Mouse (Mus musculus) thymus, postnatal 25 days (tissue): ENCODE data around the gene Timm29.
"Not testable (repeated sequence)": the region's sequence is repeated elsewhere in the genome, so short reads cannot be mapped to it uniquely, and the experiment has no call there.

ENCODE experiments used
- DNase-seq: peaks from one replicate; pipeline ENCODE4 v3.0.0; 2022

The Timm29 gene

DNA sequence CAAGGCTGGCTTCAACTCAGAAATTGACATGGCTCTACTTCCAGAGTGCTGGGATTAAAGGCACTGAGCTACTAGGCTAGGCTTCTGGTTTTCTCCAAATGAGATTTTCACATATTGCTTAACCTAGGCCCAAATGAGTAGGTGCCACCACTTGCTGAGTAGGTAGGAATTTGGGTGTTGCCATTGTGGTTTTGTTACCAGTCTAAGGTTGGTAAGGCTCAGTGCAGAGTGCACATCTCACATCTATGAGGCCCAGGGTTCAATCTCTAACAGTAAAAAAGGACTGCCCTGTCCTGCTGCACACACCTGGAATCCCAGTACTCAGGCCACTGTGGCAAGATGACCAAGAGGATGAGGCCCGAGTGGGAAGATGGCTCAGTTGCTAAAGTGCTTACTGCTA lies 7.1 kb upstream of the Timm29 start:
- DNase-seq: no peak

DNA sequence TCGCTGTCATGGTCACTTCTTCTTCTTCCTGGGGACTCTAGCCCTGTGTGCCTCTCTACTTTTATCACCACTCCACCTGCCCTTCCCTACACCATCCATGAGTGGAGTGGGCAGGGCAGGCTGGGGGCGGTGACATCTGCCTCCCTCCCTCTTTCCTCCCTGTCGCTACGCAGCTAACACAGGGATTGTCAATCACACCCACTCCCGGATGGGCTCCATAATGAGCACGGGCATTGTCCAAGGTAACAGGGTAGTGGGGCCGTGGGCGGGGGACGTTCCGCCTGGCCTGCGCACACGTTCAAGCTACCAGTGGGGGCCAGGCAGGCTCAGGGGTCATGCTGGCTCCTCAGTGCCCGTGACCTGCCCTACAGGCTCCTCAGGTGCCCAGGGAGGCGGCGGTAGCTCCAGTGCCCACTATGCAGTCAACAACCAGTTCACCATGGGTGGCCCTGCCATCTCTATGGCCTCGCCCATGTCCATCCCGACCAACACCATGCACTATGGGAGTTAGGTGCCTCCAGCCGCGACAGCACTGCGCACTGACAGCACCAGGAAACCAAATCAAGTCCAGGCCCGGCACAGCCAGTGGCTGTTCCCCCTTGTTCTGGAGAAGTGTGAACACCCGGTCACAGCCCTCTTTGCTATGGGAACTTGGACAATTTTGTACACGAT lies 4.7 kb upstream of the Timm29 start:
- no peak for DNase-seq

GRCm38 (mm10) chr9:21588350-21588749 lies 4.2 kb upstream of the Timm29 start:
- DNase-seq: no peak

DNA sequence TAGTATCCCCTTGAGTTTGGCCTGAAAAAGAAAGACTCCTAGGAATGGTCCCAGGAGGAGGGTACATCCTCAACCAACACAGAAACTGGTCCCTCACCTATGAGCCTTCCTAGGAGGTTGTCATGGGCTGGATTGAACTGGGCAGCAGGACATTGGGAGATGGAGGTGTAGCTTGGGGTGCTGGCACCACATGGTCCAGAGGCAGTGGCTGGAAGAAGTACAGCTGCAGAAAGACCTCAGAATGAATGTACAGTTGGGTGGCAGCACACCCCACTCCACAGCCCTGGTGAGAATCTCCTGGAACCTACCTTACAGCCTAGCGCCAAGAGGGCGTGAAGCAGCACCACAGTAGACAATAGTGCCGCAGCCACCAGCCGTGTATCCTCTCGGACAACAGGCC lies 3.0 kb upstream of the Timm29 start:
- DNase-seq: no peak

DNA sequence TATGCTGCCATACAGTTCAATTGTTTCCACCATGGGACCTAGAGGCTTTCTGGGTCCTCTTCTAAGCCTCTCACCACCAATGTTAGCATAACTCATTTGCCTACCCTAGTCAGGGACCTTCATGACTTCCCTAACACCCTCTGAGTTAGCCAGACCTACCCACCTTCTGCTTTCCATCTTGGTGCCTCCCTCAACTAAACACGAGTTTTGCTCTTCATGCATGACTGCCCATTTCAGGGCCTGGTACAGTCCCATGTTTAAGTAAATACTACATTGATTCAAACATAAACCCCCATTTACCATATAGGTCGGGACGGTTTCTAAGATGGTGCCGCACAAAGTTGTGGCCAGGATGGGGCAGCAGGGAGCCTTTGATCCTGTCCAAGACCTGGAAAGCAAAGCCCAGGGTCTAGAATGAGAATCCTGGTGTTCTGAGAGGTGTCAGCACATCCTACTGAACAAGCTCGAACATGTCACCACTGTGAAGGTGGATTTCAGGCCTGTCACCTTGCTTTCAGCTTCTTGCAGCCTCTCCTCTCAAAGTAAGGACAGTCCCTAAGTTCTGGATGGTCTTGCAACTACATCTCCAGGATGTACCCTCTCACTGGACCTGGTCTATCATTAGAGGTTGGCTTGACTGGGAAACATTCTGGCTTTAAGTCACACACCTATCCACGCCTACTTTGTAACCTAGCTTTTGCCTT lies 1.2 kb upstream of the Timm29 start:
- no peak for DNase-seq

DNA sequence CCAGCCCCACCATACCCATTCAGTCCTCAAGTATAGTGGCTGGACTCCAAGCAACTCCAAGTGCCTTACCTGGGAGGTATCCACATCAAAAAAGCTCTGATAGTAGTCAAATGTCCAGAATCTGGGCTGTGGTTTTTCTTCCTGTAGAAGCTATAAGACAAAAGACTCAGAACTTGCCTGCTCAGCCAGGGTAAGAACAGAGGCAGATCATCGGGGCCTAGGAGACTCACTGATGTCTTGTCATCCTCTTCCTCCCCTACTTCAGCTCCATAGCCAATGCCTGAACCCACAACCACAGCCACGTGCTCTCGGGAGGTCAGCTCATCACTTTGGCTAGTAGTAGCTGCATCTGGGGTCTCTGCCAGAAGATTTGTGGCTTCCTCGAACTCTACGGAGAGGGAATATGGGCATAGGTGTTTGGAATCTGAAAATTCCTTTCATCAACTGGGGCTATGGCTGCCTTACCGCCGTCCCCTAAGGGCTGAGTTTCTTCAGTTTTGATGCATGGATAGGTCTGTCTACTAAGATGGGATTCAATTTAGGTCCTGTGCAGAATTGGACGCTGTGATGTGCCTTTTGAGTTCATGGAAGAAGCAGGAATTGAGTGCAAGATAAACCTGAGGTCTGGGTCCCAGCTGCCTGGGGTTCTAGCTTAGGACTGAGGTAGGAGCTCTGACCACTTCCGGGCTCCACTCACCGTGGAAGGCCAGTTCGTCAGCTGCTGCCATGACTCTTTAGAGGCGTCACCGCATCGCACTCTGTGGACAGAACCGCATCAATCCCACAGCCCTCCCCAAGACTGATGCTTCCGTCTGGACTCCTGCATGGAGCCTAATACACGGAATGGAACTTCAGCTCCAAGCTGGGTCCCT lies 455 bp upstream of the Timm29 start:
- no peak for DNase-seq

DNA sequence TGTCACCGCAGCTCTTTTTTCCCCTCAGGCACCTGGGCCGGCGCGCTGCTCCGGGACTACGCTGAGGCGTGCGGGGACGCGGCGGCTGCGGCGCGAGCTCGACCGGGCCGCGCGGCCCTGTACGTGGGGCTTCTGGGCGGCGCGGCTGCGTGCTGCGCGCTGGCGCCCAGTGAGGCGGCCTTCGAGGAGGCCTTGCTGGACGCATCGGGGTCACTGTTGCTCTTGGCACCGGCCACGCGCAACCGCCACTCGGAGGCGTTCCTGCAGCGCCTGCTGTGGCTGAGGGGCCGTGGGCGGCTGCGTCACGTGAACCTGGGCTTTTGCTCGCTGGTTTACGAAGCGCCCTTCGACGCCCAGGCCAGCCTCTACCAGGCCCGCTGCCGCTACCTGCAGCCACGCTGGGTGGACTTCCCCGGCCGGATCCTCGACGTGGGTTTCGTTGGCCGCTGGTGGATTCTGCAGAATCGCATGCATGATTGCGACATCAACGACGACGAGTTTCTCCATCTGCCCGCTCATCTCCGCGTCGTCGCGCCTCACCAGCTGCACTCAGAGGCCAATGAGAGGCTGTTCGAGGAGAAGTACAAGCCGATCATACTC lies 700 bp downstream of the Timm29 start:
- peak; percentile 47 for DNase-seq

DNA sequence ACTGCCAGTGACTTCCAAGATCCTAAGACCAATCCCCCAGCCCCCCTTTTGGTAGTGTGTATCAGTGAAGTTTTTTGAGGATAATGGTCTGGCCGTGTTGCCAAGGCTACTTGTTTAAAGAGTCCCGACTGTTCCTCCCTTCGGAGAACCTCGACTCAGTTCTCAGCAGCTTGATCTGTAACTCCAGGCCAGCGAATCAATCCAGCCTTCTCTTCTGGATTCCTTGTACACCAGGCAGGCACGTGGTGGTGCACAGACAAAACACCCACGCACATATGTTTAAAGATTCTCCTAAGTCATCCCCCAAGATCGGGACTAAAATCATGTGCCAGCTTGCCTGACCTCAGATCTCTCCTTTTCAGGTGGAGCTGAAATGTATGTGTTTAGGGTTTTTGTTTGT lies 1.8 kb downstream of the Timm29 start:
- DNase-seq: not testable (repeated sequence)

GRCm38 (mm10) chr9:21594838-21595237 lies 2.3 kb downstream of the Timm29 start:
- DNase-seq: no peak

DNA sequence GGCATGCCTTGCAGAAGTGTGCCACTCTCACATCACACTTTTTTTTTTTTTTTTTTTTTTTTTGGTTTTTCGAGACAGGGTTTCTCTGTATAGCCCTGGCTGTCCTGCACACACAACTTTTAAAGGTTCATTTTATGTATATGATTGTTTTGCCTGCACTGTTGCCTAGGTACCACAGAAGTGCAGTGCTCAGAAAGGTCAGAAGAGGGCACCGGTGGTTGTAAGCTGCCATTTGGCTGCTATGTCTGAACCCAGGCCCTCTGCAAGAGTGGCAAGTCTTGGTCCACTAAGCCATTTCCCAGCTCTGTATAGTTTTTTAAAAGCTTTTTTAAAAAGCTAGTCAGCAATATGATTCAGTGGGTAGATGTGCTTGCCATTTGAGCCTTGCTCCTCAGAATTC lies 5.7 kb downstream of the Timm29 start:
- DNase-seq: peak; percentile 60

- DNase-seq: no peak
Observed at GRCm38 (mm10) chr9:21600186-21600585, 7.7 kb downstream of the Timm29 start.

- DNase-seq: no peak
Observed at GRCm38 (mm10) chr9:21601073-21601472, 8.6 kb downstream of the Timm29 start.

GRCm38 (mm10) chr9:21601722-21602399 lies 9.3 kb downstream of the Timm29 start:
- DNase-seq: peak; percentile 74

DNA sequence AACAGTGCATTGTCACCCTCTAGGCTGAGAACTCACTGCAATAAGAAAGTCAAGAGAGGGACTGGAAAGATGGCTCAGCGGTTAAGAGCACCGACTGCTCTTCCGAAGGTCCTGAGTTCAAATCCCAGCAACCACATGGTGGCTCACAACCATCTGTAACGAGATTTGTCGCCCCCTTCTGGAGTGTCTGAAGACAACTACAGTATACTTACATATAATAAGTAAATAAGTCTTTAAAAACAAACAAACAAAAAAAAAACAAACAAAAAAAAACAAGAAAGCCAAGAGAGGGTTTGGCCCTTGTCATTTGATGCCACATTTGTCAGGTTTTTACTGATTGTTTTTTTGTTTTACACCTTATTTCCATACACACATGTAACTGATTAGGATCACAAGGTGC lies 11.6 kb downstream of the Timm29 start:
- DNase-seq: no peak

- no peak for DNase-seq
Observed at GRCm38 (mm10) chr9:21605865-21606264, 13.3 kb downstream of the Timm29 start.

DNA sequence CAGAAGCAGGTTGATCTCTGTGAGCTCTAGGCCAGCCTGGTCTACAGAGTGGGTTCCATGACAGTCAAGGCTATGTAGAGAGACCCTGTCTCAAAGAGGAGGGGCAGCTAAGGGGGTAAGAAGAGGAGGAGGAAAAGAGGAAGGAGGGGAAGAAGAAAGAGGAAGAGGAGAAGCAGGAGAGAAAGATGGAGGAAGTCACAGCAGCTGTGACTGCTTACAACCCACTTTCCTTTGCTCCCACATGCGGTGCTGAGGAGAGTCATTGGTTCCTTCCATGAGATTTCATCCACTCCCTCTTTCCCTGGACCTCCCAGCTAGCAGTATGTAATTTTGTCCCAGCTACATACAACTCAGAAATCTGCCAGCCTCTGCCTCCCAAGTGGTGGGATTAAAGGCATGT lies 14.1 kb downstream of the Timm29 start:
- DNase-seq: no peak

- DNase-seq: peak; percentile 65
Observed at GRCm38 (mm10) chr9:21609861-21610260, 17.3 kb downstream of the Timm29 start.

DNA sequence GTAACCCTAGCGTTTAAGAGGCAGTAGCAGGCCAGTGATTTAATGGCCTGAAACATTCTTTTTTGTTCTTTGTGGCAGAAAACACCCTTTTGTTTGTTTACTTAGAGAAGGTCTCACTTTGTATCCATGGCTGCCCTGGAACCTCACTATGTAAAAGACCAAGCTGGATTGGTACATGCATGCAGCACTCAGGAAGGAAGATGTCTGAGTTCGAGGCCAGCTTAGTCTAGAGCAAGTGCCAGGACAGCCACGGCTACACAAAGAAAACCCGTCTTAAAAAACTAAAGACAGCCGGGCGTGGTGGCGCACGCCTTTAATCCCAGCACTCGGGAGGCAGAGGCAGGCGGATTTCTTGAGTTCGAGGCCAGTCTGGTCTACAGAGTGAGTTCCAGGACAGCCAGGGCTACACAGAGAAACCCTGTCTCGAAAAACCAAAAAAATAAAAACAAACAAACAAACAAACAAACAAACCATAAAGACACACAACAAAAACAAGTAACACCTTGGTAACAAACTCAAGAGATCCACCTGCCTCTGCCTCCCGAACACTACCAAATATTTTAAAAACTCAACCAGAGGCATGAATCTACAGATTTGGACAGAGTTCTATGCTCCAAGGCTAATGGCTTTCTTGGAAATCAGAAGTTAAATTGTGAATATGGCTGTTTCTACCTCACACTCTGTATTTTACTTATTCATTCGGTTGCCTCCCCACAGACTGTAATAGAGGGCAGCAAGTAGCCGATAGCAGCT lies 22.5 kb downstream of the Timm29 start:
- no peak for DNase-seq

GRCm38 (mm10) chr9:21615617-21616231 lies 23.2 kb downstream of the Timm29 start, which contains the start of gene Smarca4:
Gene Smarca4, plus strand, starts transcription at chr9:21616169.
- peak; percentile 100 for DNase-seq

DNA sequence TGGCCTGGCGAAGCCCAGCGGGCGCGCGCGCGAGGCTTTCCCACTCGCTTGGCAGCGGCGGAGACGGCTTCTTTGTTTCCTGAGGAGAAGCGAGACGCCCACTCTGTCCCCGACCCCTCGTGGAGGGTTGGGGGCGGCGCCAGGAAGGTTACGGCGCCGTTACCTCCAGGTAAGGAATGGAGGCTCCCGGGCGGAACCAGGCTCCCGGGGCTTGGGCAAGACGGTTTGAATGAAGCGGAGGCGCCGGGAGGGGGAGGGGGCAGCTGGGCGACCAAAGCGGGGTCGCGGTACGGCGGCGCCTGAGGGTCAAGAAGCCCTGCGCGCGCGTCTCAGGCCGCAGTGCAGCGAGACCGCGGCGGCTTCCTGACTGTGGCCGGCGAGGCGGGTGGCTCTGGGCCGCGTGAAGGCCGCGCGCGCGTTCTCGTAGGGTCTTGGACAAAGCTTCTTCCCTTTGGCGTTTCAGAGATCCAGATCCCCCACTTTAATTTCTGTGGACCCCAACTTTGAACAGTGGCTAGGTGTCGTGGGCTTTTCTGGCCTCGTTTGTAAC lies 23.8 kb downstream of the Timm29 start:
- DNase-seq: peak; percentile 92

DNA sequence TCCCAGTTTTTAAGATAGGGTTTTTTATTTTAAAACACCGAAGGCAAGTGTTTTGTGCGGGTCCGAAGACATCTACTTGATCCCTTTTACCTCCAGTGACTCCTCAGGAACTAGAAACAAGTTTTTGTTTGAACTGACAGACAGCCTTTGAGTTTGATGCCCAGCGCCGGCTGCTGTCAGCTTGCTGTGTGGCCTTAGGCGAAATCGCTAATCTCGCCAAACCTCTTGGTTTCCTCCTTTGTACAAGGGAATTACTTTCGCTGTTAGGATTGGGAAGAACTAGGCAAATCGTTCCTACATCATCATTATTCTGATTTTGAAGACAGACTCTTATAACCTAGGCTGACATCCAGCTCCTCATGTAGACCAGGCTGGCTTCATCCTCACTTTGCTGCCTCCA lies 24.5 kb downstream of the Timm29 start:
- DNase-seq: peak; percentile 47
